Mouse (Mus musculus) CH12F3 (cell line): Measurements from ENCODE around the gene Ccm2l.

Source experiments
- in situ Hi-C: fragments of 300-500 bp; cut with MboI; formaldehyde crosslinking; loops from 2 replicates; pipeline ENCODE4 v1.14.3; 2020; ENCODE audit warnings: low sequenced_read_pairs

Ccm2l gene

DNA sequence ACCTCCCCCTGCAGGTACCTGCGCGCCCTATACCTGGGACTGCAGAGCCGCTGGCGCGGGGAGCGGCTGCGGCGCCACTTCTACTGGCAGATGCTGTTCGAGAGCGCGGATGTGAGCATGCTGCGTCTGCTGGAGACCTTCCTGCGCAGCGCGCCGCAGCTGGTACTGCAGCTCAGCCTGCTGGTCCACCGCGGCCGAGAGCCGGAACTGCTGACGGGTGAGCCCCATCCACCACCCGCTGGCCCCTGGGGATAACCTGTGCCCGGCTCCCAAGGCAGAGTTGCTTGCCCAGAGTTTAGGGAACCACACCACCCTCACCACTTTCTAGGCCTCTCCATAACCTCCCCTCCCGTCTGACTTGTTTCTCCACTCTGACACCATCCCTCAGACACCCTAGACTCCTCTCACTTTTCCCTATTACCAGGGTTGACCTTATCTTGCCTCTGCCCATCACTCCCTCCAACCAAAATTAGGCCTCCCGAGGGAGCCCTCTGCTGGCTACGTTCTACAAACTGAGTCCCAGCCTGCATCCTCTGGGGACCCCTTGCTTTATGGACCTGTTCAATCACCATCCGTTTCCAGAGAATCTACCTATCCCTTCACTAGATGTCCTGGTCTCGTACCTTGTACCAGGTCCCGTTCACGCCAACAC, 12.9 kb upstream of the Ccm2l start:
- in situ Hi-C loops, result no loop called here

DNA sequence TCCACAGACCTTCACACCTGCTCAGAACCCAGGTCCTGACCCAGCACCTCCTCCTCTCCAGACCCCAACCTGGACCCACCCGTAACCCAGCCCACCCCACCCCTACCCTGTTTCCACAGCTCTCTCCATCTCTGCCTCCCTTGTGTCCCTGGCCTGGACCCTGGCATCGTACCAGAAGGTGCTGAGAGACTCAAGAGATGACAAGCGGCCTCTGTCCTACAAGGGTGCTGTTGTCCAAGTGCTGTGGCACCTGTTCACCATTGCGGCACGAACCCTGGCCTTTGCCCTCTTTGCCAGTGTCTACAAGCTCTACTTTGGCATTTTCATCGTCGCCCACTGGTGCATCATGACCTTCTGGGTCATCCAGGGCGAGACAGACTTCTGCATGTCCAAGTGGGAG, 11.9 kb upstream of the Ccm2l start:
- in situ Hi-C loops, result no loop called here

DNA sequence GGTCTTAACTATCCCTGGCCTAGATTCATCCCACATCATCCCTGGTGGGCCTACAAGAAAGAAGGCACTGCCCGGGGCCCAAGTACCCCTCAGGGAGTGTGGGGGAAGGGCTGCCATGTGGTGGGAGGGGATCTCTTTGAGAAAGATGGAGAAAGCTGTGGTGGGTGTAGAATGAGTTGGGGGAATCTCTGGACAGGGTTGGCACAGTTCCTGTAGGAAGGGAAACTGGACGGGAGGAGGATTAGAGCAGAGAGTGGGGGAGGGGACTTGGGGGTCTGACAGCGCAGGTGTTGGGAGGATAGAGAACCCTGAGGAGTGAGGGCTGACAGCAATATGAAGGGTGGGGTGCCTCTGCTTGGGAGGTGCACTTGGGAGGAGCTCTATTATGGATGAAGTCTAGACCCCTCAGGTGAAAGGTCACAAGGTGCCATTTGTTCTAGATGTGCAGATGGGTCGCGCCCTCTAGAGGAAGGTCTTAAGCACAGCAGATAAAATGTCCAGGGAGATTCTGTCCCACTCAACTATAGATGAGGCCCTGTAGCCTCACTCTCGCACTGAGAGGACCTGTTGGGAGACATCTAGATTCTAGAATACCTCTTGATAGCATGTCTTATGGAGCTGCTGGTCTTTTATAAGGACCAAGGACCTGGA, 10.4 kb upstream of the Ccm2l start:
- in situ Hi-C loops, result no loop called here

DNA sequence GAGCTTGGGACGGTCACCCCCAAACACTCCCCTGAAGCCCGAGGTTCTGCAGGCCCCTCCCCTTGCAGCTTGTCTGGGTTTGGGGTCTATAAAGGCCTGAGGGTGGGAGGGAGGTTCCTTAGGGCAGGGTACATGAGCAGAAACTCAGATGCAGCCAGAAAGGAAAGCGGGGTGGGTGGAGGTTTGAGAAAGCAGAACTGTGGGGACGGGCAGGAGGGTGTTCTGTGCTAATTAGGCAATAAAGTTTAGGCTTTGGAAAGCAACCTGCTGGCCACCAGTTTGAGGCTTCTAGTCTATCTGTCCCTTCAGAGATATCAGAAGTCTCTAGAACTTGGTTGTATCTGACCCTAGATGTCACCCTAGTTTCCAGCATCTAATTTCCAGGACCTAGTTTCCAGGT, 7.4 kb upstream of the Ccm2l start:
- in situ Hi-C loops, result no loop called here

DNA sequence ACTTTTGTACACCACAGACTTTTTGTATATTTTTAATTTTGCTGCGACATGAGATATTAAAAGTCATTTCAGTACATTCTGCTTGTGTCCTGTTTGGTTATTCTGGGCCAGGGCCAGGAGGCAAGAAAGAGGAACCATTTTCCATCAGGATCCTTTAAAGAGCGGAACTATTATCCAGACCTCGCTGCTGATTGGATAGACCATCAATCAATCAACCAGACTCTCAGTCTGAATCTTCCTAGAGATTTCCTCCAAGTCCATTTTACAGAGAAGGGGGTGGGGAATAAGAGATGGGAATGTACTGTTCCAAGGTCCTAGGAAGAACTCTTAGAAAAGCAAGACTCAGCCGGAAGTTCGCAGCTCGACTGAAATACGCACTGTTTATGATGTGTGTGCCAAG, 5.5 kb upstream of the Ccm2l start:
- in situ Hi-C loops, result no loop called here

DNA sequence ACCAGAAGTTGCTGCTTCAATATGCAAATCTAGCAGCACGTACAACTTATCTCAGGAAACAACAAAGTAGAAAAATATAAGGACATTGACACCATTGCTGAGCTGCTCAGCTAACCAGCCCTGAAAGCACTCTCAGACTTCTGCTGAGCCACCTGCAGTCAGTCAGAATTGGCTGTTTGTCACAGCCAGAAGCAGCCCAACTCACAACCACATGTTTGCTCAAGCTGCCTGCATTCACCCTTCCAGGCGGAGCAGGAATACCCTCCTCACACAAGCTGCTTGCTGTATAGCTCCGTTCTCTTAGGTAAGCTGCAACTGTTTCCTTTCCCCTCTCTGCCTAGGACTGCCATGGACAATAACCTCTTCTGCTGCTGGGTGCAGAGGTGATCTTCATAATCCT, 2.4 kb upstream of the Ccm2l start:
- in situ Hi-C loops, result no loop called here

DNA sequence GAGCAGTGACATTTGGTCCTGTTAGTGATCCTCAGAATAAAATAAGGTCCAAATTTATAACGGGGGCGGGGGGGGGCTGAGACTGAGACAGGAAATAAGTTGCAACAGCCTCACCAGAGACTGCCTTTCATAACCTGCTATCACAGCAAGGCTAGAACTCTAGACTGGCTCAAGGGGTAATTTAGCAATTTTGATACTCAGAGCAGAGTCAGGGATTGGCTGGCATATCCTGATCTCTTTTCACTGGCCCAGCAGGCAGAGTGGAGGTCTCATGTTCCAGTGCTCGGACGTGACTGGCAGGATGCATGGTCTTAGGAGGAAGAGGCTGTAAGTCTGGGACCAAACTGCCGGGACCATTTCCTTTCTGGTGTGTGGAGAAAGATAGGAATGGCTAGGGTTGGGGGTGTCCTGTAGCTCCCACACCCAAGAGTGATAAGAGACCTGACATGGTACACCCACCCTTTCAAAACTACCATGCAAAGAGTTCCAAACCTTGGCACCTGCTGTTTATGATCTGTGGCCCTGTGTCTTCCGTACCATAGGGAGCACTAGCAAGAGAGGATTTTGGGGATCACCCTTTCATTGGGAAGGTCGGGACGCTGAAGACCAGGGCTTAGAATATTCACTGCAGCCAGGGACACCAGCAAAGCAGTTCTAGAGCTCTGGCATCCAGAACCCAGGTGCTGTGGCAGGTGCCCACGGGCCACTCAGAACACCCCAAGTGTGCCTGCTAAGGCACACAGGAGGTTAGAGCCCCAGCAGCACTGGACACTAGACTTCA, 1.4 kb upstream of the Ccm2l start:
- in situ Hi-C loops, result no loop called here

DNA sequence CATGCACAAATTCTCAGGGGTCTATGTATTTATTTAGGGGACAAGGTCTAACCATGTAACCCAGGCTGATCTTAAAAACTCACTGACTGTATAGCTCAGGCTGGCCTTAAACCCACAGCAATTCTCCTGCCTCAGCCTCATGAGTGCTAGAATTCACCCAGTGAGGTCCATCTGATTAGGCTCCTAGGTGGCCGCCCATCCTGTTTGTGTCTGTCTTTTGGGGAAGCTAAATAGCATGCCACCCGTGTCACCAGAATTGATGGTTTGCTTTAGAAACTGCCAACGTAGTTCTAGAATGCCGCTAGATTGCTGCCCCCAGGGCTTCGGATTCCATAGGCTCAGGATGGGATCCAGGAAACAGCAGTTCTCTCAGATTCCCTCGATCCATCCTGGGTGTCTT, 1.2 kb downstream of the Ccm2l start:
- in situ Hi-C loops, result no loop called here

DNA sequence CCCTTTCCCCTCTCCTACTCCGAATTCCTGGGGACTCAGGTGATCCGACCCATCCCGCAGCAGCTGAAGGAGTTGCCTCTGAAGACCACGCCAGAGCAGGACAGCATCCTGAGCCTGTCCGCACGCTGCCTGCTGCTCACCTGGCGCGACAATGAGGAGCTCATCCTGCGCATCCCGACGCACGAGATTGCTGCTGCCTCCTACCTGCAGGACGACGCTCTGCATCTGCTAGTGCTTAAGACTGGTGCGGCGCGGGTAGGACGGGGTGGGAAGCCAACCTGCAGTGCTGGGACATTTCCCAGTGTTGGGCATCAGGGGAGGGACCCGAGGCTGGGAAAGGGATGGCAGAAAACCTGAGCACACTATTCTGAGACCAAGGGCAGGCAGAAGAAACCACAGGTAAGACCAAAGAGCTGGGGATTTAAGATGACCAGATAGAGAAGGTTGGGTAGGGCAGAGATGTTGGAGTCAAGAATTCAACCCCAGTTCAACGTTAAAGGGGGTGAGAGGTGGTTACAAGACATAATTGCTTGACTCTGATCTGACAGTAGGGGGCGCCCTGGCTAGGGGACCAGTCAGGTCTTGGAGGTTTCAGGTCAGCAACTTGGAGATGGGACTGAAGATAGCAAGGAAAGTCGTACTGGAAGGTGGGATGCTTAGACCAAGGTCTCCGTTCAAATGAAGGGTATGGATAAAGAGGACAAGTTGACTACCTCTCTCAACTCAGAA, 5.2 kb downstream of the Ccm2l start:
- in situ Hi-C loops, result no loop called here

DNA sequence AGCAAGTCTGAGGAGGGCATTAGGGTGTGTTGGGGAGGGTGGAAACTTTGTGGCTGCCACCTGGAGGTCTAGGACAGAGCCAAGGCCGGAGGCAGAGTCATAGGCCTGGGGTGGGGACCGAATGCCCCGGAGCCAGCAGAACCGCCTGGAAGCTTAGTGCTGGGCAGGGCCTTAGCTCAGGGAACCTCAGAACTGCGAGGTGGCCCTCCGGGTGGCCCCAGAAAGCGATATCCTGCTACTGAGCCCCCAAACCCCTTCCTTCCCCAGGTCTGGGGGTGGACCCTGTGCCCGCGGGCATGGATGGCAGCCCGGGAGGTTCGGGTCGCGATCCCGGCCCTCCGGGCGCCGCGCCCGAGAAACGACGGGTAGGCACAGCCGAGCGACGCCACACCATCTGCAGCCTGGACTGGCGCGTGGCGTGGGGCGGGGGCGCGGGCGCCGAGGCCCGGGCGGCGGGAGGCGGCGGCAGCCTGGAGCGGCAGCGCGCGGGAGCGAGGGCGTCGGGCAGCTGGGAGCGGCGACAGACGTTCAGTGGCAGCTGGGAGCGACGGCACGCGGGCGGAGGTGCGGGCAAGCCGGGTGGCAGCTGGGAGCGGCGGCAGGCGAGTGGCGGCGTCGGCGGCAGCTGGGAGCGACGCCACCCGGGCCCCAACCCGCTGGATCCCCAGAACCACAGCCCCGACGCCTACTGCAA, 5.9 kb downstream of the Ccm2l start:
- in situ Hi-C loops, result no loop called here

DNA sequence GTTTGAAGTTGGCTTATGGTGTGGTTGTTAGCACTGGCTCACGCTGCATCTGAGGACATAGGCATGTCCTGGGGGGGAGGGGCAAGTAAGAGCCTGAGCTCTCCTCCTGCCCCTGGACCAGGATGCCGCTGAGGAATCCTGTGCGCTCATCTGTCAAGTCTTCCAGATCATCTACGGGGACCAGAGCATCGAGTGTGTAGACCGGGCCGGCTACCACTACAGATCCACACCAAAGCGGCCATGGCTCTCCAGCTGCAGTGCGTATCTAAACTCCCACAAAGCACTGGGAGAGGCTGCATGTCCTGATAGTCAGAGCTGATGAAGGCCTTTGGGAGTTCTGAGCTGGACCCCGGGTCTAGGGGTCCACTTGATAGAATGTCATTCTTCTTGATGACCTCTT, 8.9 kb downstream of the Ccm2l start:
- in situ Hi-C loops, result no loop called here

DNA sequence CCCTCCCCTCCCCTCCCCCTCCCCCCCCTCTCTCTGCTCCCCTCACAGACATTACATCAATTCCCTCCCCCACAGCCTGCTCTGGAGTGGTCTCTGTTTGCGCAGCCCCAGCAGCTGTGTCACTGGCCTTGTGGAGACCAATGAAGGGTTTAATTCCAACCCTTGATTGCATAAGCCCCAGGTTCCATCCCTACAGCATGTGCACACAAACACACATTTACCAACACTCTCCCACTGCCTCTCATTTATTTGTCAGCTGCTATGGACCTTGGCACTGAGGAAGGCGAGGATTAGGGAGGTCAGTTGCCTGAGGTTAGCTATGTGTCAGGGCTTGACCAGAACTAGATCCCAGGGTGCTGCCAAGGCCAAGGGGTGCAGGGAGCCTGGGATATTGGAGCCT, 10.2 kb downstream of the Ccm2l start:
- in situ Hi-C loops, result no loop called here

DNA sequence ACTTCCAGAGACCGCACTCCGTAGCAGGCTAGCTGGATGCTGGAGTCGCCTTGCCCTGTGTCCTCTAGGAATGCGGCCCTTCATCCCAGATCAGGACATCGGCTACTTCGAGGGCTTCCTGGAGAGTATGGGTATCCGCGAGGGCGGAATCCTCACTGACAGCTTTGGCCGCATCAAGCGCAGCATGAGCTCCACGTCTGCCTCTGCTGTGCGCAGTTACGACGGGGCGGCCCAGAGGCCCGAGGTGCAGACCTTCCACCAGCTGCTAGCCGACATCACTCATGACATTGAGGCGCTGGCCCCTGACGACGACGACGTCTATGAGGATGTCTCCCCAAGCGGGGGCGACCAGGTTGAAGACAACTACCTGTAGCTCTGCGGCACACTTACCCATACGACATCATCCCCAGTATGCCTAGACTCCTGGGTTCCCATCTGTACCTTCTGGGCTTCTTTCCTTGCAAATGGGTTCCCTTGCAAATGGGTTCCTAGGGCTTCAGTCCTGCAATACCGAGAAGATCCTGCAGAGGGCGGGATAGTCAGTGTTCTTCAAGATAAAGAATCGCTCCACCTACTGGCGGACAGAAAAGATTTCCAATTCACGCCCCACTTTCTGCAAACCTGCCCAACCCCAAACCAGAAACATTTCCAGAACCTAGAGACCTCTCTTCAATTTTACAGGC, 15.2 kb downstream of the Ccm2l start:
- in situ Hi-C loops, result no loop called here

DNA sequence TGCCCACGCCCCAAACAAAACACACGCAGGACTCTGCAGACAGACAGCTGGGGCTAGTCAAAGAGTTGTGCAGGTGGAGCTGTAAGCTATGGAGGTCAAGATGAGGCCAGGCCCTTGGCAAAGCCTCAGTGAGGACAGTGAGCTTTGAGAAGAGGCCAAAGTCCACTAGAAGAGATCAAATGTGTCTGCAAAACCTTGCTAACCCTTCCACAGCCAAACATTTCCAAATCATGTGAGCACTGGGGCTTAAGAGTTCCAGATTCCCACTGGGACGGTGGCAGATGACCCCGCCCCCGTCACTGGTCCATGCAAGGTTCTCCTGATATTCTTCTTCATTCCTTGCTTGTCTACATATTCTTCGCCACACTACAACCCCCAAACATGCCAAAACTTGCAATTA, 16.1 kb downstream of the Ccm2l start:
- in situ Hi-C loops, result no loop called here

DNA sequence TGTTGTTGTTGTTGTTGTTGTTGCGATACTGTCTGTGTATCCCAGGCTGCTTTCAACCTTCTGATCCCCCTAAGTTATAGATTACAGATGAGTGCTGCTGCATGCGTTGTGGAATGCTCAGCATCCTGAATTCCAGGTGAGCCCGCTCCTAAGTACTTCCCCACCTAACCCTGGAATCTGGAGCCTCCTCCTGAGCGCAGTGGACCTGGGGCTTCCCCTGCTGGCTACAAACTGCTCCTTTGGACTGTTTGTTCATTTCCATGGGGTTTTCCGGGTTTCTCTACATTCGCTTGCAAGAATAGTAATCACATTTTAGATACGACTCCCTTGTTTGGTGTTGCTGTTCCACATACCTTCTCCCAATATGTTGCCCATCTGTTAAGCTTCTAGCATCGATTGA, 17.5 kb downstream of the Ccm2l start:
- in situ Hi-C loops, result no loop called here

DNA sequence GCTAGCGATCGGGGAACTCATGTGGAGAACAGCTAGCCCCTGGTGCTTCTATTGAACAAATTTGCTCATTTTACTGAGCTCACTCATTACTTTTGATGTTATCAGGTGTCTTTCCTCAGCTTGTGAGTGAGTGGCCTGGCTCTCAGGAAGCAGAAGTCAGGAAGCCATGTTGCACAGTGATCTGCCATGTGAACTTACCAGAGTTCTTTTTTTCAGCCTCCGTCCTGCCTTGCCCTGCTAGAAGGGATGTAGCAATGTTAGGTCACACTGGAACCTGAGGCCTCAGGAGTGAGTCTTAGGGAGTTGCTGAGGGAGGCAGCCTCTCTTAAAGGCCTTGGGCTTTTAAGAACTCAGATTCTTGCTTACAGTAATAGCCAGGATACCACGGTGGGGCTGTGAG, 18.1 kb downstream of the Ccm2l start:
- in situ Hi-C loops, result no loop called here

DNA sequence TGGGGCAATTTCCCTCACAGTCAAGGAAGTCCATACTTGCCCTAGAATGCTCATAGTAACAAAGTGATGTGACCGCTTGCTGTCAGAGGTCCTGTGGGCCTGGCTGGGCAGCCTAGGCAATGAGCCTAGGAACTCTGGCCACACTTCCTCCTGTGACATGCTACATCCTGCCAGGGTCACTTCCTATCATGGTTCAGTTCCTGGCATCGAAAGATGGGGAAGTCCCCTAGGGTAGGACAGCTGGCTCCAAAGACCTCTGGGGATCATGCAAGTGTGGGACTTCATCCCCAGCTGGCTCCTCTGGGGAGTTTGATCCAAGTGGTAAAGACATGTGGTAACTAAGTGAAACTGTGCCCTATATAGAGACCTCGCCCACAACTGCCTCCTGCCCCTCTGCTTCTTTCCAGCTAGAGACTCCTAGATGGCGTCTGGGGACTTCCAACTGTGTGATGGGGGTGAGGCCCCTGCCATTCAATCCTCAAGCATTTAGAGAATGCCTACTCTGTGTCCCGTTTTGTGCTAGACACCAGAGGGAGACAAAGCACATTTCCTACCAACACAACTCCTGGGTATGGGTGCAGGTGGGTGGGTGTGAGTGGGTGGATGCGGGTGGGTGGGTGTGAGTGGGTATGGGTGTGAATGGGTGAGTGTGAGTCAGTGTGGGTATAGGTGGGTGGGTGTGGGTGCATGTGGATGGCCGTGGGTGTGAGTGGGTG, 18.7 kb downstream of the Ccm2l start:
- in situ Hi-C loops, result no loop called here

DNA sequence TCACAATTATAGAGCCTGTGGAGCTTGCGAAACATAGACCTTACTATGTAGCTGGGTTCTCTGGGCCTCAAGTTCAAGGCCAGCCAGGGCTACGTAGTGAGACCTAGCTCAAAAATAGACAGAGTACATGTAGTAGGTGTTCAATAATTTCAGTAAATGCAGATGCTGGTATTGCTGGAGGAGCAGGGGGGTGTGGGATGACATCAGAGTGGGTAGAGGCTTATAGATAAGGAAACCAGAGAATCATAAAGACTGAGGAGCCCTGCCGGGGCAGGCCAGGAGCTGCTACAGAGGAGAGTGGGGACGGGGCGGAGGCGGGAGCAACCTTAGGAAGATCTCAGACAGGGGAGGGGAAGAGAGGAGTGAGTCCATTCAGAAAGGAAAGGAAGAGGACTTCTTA, 19.8 kb downstream of the Ccm2l start:
- in situ Hi-C loops, result no loop called here

DNA sequence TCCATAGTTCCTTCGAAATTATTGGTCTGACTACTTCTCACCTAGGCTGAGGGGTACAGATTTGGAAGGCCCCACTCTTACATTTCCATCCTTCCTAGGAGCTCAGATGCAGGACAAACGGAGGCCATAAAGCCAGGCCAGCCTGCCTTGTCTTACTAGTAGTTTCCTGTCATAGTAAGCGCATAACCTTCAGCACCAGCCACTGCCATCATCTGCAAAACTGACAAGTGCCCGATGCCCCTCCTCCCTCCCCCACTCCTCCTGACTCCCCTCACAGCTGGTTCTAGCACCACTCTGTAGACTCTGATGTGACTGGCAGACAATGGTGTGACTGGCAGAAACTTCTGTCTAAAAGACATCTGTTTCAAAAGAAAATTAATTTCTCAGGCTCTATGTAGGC, 20.4 kb downstream of the Ccm2l start:
- in situ Hi-C loops, result no loop called here

DNA sequence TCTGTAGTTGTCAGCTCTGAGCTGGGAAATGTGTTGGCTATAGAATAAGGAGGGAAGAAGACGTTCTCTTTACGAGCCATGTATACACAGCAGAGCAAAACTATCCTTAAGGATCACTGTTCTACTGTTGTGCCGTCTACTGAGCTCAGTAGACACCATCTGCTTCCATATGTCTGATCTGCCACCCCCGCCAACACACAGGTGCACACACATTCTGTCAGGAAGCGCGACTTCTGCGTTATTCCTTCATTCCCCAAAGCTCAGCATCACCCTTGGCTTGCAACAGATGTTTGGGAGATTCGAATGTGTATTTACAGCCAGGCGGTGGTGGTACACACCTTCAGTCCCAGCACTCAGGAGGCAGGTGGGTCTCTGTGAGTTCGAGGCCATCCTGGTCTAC, 21.3 kb downstream of the Ccm2l start:
- in situ Hi-C loops, result no loop called here
